Mouse (Mus musculus) erythroblast, embryonic 14.5 days (primary cell): Measurements from ENCODE around the gene Gpbp1.

Experiments
- GATA1 ChIP-seq: IDR thresholded peaks from 2 replicates; pipeline ENCODE4 v1.6.1; 2012; ENCODE audit warnings: low read length, inconsistent platforms, mixed read lengths
- TAL1 ChIP-seq: IDR thresholded peaks from 3 replicates; pipeline ENCODE4 v1.6.1; 2012; ENCODE audit warnings: low read length, inconsistent platforms, mixed read lengths

GRCm38 (mm10) chr13:111410831-111411230, 79.1 kb downstream of the Gpbp1 start:
- TF ChIP-seq GATA1 (no peak), TAL1 (no peak)
